Mouse (Mus musculus) adipocyte (in vitro differentiated cells): Measurements from ENCODE around the gene Atg3.
A peak's percentile ranks its signal among the peaks of the same experiment; 100 is the strongest.

Source experiments
- DNase-seq: peaks from one replicate; pipeline ENCODE4 v3.0.0-alpha.2; 2016; ENCODE audit warnings: low spot score

Gene Atg3

GRCm38 (mm10) chr16:45158522-45159388 is at the start of gene Atg3, which contains the start of gene Slc35a5:
Gene Atg3, plus strand, starts transcription at chr16:45158785.
Gene Slc35a5, minus strand, starts transcription at chr16:45158706.
- peak; percentile 98 for DNase-seq

GRCm38 (mm10) chr16:45110498-45110897 is 48.1 kb upstream of the Atg3 start:
- peak; percentile 89 for DNase-seq

GRCm38 (mm10) chr16:45117200-45117599 is 41.4 kb upstream of the Atg3 start:
- DNase-seq: no peak

GRCm38 (mm10) chr16:45118760-45119159 is 39.8 kb upstream of the Atg3 start:
- no peak for DNase-seq

GRCm38 (mm10) chr16:45120844-45121425 is 37.6 kb upstream of the Atg3 start:
- peak; percentile 89 for DNase-seq

GRCm38 (mm10) chr16:45122571-45122970 is 36.0 kb upstream of the Atg3 start:
- peak; percentile 94 for DNase-seq

GRCm38 (mm10) chr16:45124230-45125203 is 34.1 kb upstream of the Atg3 start:
- no peak for DNase-seq

GRCm38 (mm10) chr16:45127936-45128710 is 30.5 kb upstream of the Atg3 start:
- peak; percentile 22 for DNase-seq

GRCm38 (mm10) chr16:45141711-45142110 is 16.9 kb upstream of the Atg3 start:
- DNase-seq: peak; percentile 48

GRCm38 (mm10) chr16:45142565-45142964 is 16.0 kb upstream of the Atg3 start:
- no peak for DNase-seq

- DNase-seq: no peak
Observed at GRCm38 (mm10) chr16:45145119-45145518, 13.5 kb upstream of the Atg3 start.

- no peak for DNase-seq
Observed at GRCm38 (mm10) chr16:45148488-45149082, 10.0 kb upstream of the Atg3 start.

GRCm38 (mm10) chr16:45154741-45155250 is 3.8 kb upstream of the Atg3 start:
- peak; percentile 55 for DNase-seq

- peak; percentile 76 for DNase-seq
Observed at GRCm38 (mm10) chr16:45158136-45158521, 456 bp upstream of the Atg3 start.

- DNase-seq: no peak
Observed at GRCm38 (mm10) chr16:45159389-45159716, 768 bp downstream of the Atg3 start.

- DNase-seq: no peak
Observed at GRCm38 (mm10) chr16:45178552-45178951, 20.0 kb downstream of the Atg3 start.

GRCm38 (mm10) chr16:45181824-45182223 is 23.2 kb downstream of the Atg3 start:
- DNase-seq: no peak

- peak; percentile 86 for DNase-seq
Observed at GRCm38 (mm10) chr16:45192613-45193012, 34.0 kb downstream of the Atg3 start.

GRCm38 (mm10) chr16:45196816-45197215 is 38.2 kb downstream of the Atg3 start:
- peak; percentile 90 for DNase-seq

- no peak for DNase-seq
Observed at GRCm38 (mm10) chr16:45201395-45201794, 42.8 kb downstream of the Atg3 start.

GRCm38 (mm10) chr16:45204438-45204837 is 45.9 kb downstream of the Atg3 start:
- DNase-seq: no peak
